Mouse (Mus musculus): ENCODE measurements around the gene Nrxn2. TPM values are rescaled to one million over a fixed set of nuclear protein-coding genes. Genes with fewer than 3 reads are reported as not detected.

Nrxn2 gene
- polyA plus RNA-seq, 1 experiment from 2014 or later: 60.6 TPM

DNA sequence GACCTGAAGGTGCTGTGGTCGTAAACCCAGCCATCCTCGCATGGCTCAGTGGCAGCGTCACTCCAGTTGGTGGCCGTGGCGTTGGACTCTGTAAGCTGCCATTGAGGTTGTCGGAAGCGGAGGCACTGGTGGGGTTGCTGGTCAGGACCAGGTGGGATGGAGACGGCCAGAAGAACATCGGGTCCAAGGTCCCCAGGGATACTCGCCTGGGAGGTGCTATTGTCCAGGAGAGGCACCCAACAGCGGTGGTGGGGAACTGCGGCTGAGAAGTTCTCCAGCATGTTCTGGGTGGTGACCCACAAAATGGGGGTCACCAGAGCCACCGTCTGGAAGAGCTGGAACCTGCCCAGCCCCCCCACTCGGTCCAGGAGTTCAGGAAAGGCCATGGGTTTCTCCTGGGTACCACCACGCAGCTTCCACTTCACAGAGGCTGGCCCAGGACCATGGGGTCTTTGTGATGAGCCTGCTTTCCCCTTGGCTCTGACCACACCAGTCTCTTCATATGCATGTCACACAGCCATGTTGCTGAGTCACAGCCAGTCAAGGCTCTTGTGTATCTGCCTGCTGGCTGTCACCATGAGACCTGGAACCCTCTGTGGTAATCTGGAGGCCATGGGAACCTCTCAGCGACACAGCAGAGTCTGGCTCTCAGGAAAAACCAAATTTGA lies 124.0 kb downstream of the Nrxn2 start, which contains the start of gene Slc22a12:
Gene Slc22a12, minus strand, starts transcription at position 666 of the 668 bp plus-strand sequence.
- Histone ChIP-seq H3K4me1 (replicated peaks; ENCODE audit: control insufficient read depth, insufficient read depth, low read length) (no peaks in the 10 kb centered on the region), H3K27me3 (ENCODE audit: control insufficient read depth, insufficient read depth, low read length) (no peaks in the 10 kb centered on the region), H3K36me3 (replicated peaks; ENCODE audit: control insufficient read depth, insufficient read depth) (no peaks in the 10 kb centered on the region), H3K27ac (no peak within 1 kb of the TSS), H3K9ac (no peak within 1 kb of the TSS), H3K4me2 (replicated peaks) (no peak within 1 kb of the TSS), H3K4me3 (replicated peaks; ENCODE audit: low read length) (no peak within 1 kb of the TSS), H3K9me3 (ENCODE audit: control insufficient read depth, low read length) (no peaks in the 10 kb centered on the region)
- ATAC-seq (ENCODE audit: low FRiP score) (no peak), DNase-seq (ENCODE audit: low spot score) (no peak)
- 89% methylated on average over 16 of the region's 16 CpGs for WGBS

DNA sequence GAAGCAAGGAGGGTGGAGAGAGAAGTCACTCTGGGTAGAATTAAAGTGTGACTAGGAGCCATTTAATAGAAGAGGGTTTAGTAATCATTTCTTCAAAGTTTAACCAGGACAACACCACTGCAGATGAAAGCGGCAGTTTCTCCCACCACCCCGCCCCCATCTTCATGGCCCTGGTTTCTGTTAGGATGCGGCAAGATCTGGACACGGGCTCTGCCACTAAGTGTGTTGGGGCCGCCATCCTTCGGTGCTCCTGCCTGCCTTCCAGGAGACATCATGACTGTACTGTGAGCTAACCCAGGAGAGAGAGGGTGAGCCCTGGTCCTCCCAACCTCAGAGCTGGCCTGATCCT lies 124.5 kb downstream of the Nrxn2 start:
- ATAC-seq (ENCODE audit: low FRiP score): no peak
- DNase-seq (ENCODE audit: low spot score): no peak
- Histone ChIP-seq H3K27me3 (ENCODE audit: control insufficient read depth, insufficient read depth, low read length) (no peaks in the 10 kb centered on the region), H3K9me3 (ENCODE audit: control insufficient read depth, low read length) (no peaks in the 10 kb centered on the region), H3K4me2 (replicated peaks) (no peak overlapping the region), H3K4me1 (replicated peaks; ENCODE audit: control insufficient read depth, insufficient read depth, low read length) (no peaks in the 10 kb centered on the region), H3K4me3 (replicated peaks; ENCODE audit: low read length) (no peak overlapping the region), H3K9ac (no peak overlapping the region), H3K27ac (no peak overlapping the region), H3K36me3 (replicated peaks; ENCODE audit: control insufficient read depth, insufficient read depth) (no peaks in the 10 kb centered on the region)
- 93% methylated on average over 6 of the region's 6 CpGs for WGBS

DNA sequence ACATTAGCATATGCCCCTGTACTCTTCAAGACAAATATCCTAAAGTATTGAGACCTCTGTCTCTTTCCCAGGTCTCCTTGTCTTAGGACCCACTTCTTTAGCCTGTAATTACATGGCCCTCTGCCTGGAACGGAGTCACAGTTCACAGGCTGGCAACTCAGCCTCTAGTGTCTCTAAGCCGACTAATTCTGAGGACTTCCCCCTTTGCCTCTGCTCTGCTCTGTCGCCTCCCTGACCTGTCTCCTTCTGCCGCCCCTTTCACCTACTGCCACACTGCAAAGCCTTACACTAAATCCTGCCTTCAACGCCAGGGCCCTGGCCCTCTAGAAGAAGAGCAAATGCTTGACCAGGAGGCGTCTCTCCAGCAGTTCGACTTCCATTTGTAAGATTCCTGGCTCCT lies 125.0 kb downstream of the Nrxn2 start:
- H3K4me3 ChIP-seq (replicated peaks; ENCODE audit: low read length): no peak overlapping the region
- no peak for DNase-seq (ENCODE audit: low spot score)
- H3K27ac ChIP-seq: no peak overlapping the region
- ATAC-seq (ENCODE audit: low FRiP score): no peak
- no peak overlapping the region for H3K4me2 ChIP-seq (replicated peaks)
- 52% methylated on average over 7 of the region's 7 CpGs for WGBS
- H3K9ac ChIP-seq: no peak overlapping the region
- no peaks in the 10 kb centered on the region for H3K27me3 ChIP-seq (ENCODE audit: control insufficient read depth, insufficient read depth, low read length)
- H3K9me3 ChIP-seq (ENCODE audit: control insufficient read depth, low read length): no peaks in the 10 kb centered on the region
- H3K36me3 ChIP-seq (replicated peaks; ENCODE audit: control insufficient read depth, insufficient read depth): no peaks in the 10 kb centered on the region
- H3K4me1 ChIP-seq (replicated peaks; ENCODE audit: control insufficient read depth, insufficient read depth, low read length): no peaks in the 10 kb centered on the region

DNA sequence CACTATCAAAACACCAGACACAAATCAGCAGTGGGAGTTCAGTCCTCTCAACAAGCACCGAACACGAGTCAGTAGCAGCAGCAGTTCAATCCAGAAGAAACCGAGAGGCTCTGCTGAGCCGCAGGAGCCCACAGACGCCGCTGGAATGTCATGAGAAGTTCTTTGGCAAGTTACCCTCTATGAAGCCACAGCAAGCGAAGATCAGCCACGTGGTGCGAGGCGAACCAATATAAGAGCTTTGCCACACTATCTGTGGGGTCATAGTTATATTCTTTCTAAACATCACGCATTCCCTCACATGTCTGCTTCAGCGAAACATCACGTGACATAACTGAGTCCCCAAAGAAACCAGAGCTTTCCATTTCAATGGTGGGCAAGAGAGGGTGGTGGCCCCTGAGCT lies 126.2 kb downstream of the Nrxn2 start:
- no peaks in the 10 kb centered on the region; the same call in 1 of the 2 replicates for H3K4me1 ChIP-seq (replicated peaks; ENCODE audit: control insufficient read depth, insufficient read depth, low read length)
- no peaks in the 10 kb centered on the region for H3K27me3 ChIP-seq (ENCODE audit: control insufficient read depth, insufficient read depth, low read length)
- H3K9ac ChIP-seq: no peak overlapping the region
- H3K9me3 ChIP-seq (ENCODE audit: control insufficient read depth, low read length): no peaks in the 10 kb centered on the region
- ATAC-seq (ENCODE audit: low FRiP score) (no peak), DNase-seq (ENCODE audit: low spot score) (no peak)
- H3K4me2 ChIP-seq (replicated peaks): no peak overlapping the region
- 92% methylated on average over 13 of the region's 13 CpGs for whole genome bisulfite sequencing
- no peak overlapping the region for H3K4me3 ChIP-seq (replicated peaks; ENCODE audit: low read length)
- no peaks in the 10 kb centered on the region for H3K36me3 ChIP-seq (replicated peaks; ENCODE audit: control insufficient read depth, insufficient read depth)
- H3K27ac ChIP-seq: no peak overlapping the region

DNA sequence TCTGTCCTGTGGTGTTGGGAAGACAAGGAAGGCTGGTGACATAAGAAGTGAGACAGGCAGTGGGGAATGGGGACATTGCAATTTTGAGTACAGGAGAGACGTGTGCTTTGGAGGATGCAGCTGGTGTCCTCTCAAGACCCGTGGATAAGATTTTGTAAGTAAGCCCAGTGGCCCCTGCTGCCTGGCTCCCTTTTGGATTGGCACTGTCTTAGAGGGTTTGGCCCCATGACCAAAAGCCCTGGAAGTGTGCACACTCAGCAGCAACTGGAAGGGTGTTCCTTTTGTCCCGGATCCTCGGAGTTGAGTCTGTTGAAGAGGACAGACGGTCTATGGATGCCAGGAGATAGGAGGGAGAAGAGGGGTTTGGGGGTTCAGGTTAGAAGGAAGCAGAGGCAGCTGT lies 127.0 kb downstream of the Nrxn2 start:
- no peaks in the 10 kb centered on the region for H3K9me3 ChIP-seq (ENCODE audit: control insufficient read depth, low read length)
- WGBS: 95% methylated on average over 5 of the region's 5 CpGs
- no peak overlapping the region for H3K4me3 ChIP-seq (replicated peaks; ENCODE audit: low read length)
- no peak overlapping the region for H3K4me2 ChIP-seq (replicated peaks)
- H3K27ac ChIP-seq: no peak overlapping the region
- no peaks in the 10 kb centered on the region; the same call in 1 of the 2 replicates for H3K4me1 ChIP-seq (replicated peaks; ENCODE audit: control insufficient read depth, insufficient read depth, low read length)
- no peaks in the 10 kb centered on the region for H3K27me3 ChIP-seq (ENCODE audit: control insufficient read depth, insufficient read depth, low read length)
- H3K36me3 ChIP-seq (replicated peaks; ENCODE audit: control insufficient read depth, insufficient read depth): no peaks in the 10 kb centered on the region
- no peak overlapping the region for H3K9ac ChIP-seq
- ATAC-seq (ENCODE audit: low FRiP score) (no peak), DNase-seq (ENCODE audit: low spot score) (no peak)

DNA sequence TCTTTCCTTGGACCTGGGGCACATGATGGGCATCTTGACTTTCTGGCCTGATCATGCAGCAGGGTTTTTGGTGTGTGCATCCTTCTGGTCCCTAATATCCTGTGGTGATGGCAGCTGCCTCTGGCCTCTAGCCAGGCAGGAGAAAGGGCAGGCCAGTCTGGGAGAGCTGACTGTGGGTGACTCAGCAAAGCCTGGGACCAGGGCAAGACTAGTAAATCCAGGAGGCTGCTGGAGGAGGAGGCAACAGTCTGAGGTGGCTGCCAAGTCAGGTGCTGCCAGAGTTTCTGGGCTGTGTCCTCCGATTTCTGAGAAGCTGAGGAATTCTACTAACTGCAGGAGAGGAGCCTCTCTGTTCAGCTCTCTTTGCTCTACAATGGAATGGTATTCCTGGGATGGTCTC lies 127.6 kb downstream of the Nrxn2 start:
- Histone ChIP-seq H3K36me3 (replicated peaks; ENCODE audit: control insufficient read depth, insufficient read depth) (no peaks in the 10 kb centered on the region), H3K27ac (no peak overlapping the region), H3K27me3 (ENCODE audit: control insufficient read depth, insufficient read depth, low read length) (no peaks in the 10 kb centered on the region), H3K9ac (no peak overlapping the region), H3K4me2 (replicated peaks) (no peak overlapping the region), H3K4me3 (replicated peaks; ENCODE audit: low read length) (no peak overlapping the region), H3K9me3 (ENCODE audit: control insufficient read depth, low read length) (no peaks in the 10 kb centered on the region), H3K4me1 (replicated peaks; ENCODE audit: control insufficient read depth, insufficient read depth, low read length) (no peaks in the 10 kb centered on the region; the same call in 1 of the 2 replicates)
- WGBS: 82% methylated on average over 1 of the region's 1 CpGs
- no peak for ATAC-seq (ENCODE audit: low FRiP score)
- DNase-seq (ENCODE audit: low spot score): no peak

DNA sequence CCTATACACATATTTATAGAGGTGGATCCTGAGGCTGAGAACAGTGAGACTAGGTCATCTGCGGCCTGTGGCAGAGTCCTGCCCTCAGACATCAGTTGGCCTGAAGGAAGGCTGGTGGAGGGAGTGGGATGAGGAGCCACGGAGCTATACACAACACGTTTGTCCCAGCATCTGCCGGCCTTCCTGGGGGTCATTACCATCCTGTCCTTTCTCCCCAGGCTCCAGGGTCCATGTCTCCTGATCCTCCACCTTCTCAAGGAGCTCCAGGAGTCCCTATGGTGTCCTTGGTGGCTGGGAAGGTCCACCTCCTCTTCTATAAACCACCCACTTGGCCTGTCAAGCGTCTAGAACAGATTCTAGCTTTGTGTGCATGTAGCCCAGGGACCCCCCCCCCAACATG lies 129.3 kb downstream of the Nrxn2 start:
- no peaks in the 10 kb centered on the region for H3K36me3 ChIP-seq (replicated peaks; ENCODE audit: control insufficient read depth, insufficient read depth)
- no peak overlapping the region for H3K27ac ChIP-seq
- no peak overlapping the region for H3K4me3 ChIP-seq (replicated peaks; ENCODE audit: low read length)
- H3K4me1 ChIP-seq (replicated peaks; ENCODE audit: control insufficient read depth, insufficient read depth, low read length): no peaks in the 10 kb centered on the region; the same call in 1 of the 2 replicates
- no peaks in the 10 kb centered on the region for H3K9me3 ChIP-seq (ENCODE audit: control insufficient read depth, low read length)
- DNase-seq (ENCODE audit: low spot score): no peak
- H3K27me3 ChIP-seq (ENCODE audit: control insufficient read depth, insufficient read depth, low read length): no peaks in the 10 kb centered on the region
- ATAC-seq (ENCODE audit: low FRiP score): no peak
- WGBS: 91% methylated on average over 5 of the region's 5 CpGs
- H3K4me2 ChIP-seq (replicated peaks): no peak overlapping the region
- no peak overlapping the region for H3K9ac ChIP-seq

DNA sequence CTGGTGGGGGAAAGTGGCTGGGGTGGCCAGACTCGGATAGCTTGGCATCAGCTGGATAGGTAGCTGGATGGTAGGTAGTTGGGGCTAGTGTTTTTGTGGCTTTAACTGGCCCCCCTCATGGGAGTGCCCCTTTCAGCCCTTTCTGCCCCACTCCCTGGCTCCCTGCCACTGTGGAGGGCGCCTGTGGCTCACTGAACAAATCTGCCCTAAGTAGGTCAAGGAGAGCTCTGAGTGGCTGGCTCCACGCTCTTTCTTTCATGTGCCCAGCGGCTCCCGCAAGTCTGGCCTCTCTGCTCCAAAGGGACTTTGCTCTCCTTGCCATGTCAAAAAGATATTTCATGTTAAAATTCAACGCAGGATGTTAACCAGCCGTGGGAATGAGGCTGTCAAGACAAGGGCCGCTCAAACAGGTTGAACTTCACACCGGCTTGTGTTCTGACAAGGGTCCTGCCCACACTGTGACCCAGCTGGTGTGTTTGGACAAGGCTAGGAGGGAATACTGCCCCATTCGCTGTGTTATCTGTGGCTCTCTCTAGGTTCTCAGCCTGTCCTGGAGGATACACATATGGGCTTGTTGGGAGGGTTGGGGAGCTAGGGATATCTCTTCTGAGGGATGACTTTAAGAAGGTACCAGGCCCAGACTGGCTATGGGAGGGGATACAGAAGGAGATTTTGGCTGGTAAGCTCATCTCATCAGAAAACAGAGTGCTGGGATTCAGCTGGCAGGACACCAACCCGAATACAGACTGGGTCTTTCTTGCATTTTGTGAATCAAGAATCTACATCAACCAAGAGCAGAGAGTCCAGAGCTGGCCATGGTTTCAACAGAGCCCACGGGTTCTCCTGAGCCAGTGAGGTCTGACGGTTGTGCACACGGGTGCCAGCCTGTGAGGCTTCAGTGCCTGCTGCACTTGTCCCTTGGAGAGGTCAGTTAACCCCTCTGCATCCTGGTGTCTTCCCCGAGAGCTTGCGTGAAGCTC lies 130.2 kb downstream of the Nrxn2 start:
- no peak for DNase-seq (ENCODE audit: low spot score)
- Histone ChIP-seq H3K4me2 (replicated peaks) (no peak overlapping the region), H3K9ac (no peak overlapping the region), H3K36me3 (replicated peaks; ENCODE audit: control insufficient read depth, insufficient read depth) (no peaks in the 10 kb centered on the region), H3K27me3 (ENCODE audit: control insufficient read depth, insufficient read depth, low read length) (no peaks in the 10 kb centered on the region), H3K27ac (no peak overlapping the region), H3K4me3 (replicated peaks; ENCODE audit: low read length) (no peak overlapping the region), H3K9me3 (ENCODE audit: control insufficient read depth, low read length) (no peaks in the 10 kb centered on the region), H3K4me1 (replicated peaks; ENCODE audit: control insufficient read depth, insufficient read depth, low read length) (no peaks in the 10 kb centered on the region; the same call in 1 of the 2 replicates)
- 72% methylated on average over 16 of the region's 16 CpGs for WGBS
- ATAC-seq (ENCODE audit: low FRiP score): no peak

DNA sequence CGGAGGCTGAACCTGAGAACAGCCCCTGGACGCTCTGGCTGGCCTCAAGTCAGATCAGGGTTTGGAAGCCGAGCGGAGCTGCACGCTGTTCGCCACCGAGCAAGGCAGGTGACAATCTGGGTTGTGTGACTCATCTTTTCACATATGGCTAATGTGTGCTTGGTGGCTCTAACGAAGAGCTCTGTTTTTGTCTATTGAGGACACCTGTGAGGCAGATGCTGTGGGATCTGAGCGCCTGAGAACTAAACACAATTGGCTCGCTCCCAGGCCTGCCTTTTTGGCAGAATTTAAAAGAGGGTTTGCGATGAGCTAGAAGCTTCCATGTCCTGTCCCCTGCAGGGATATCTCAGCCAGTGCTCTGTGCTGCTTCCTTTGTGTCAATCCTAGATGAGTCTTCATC lies 131.0 kb downstream of the Nrxn2 start:
- H3K9me3 ChIP-seq (ENCODE audit: control insufficient read depth, low read length): no peaks in the 10 kb centered on the region
- no peak overlapping the region for H3K27ac ChIP-seq
- DNase-seq (ENCODE audit: low spot score) (no peak), ATAC-seq (ENCODE audit: low FRiP score) (no peak)
- no peak overlapping the region for H3K4me2 ChIP-seq (replicated peaks)
- H3K4me3 ChIP-seq (replicated peaks; ENCODE audit: low read length): no peak overlapping the region
- H3K27me3 ChIP-seq (ENCODE audit: control insufficient read depth, insufficient read depth, low read length): no peaks in the 10 kb centered on the region
- H3K9ac ChIP-seq: no peak overlapping the region
- 70% methylated on average over 11 of the region's 11 CpGs for WGBS
- H3K36me3 ChIP-seq (replicated peaks; ENCODE audit: control insufficient read depth, insufficient read depth): no peaks in the 10 kb centered on the region
- H3K4me1 ChIP-seq (replicated peaks; ENCODE audit: control insufficient read depth, insufficient read depth, low read length): no peaks in the 10 kb centered on the region; the same call in 1 of the 2 replicates
